Mouse (Mus musculus): Measurements from ENCODE around the gene Wdr54.

- peak; percentile 47 for TF ChIP-seq POLR2A (IDR thresholded peaks at IDR 0.05; ENCODE audit: insufficient read depth, low read length)
- no peak for TF ChIP-seq CTCF (IDR thresholded peaks at IDR 0.05; ENCODE audit: low read depth, low read length)
- no peak for TF ChIP-seq EP300 (IDR thresholded peaks at IDR 0.05; ENCODE audit: insufficient read depth, low read depth, low read length)
Observed at GRCm38 (mm10) chr6:83120930-83121862, 35.0 kb downstream of the Wdr54 start, which contains the start of gene Wbp1.

Measured in ES-Bruce4 (cell line).